Mouse (Mus musculus): ENCODE data around the gene Rab27a.
A peak's percentile ranks its signal among the peaks of the same experiment; 100 is the strongest.

The Rab27a gene

GRCm38 (mm10) chr9:73044146-73045079, at the start of gene Rab27a:
Gene Rab27a, plus strand, starts transcription at chr9:73044854.
- DNase-seq (ENCODE audit: low spot score) = peak; percentile 86

GRCm38 (mm10) chr9:72996167-72996566, 48.5 kb upstream of the Rab27a start:
- no peak for DNase-seq (ENCODE audit: low spot score)

- no peak for DNase-seq (ENCODE audit: low spot score)
These were observed 47.8 kb upstream of the Rab27a start for GRCm38 (mm10) chr9:72996806-72997205.

- DNase-seq (ENCODE audit: low spot score) = no peak
These were observed 44.2 kb upstream of the Rab27a start for GRCm38 (mm10) chr9:73000487-73000886.

- DNase-seq (ENCODE audit: low spot score) = no peak
These were observed 43.2 kb upstream of the Rab27a start for GRCm38 (mm10) chr9:73001314-73002011.

GRCm38 (mm10) chr9:73002177-73002576, 42.5 kb upstream of the Rab27a start:
- DNase-seq (ENCODE audit: low spot score) = no peak

- no peak for DNase-seq (ENCODE audit: low spot score)
These were observed 40.6 kb upstream of the Rab27a start for GRCm38 (mm10) chr9:73004076-73004475.

- no peak for DNase-seq (ENCODE audit: low spot score)
These were observed 39.5 kb upstream of the Rab27a start for GRCm38 (mm10) chr9:73005106-73005505.

- peak; percentile 18 for DNase-seq (ENCODE audit: low spot score)
These were observed 38.5 kb upstream of the Rab27a start for GRCm38 (mm10) chr9:73006175-73006574.

- no peak for DNase-seq (ENCODE audit: low spot score)
These were observed 36.3 kb upstream of the Rab27a start for GRCm38 (mm10) chr9:73008384-73008783.

- DNase-seq (ENCODE audit: low spot score) = no peak
These were observed 32.0 kb upstream of the Rab27a start for GRCm38 (mm10) chr9:73012629-73013028.

GRCm38 (mm10) chr9:73014724-73015123, 29.9 kb upstream of the Rab27a start:
- no peak for DNase-seq (ENCODE audit: low spot score)

- DNase-seq (ENCODE audit: low spot score) = no peak
These were observed 24.8 kb upstream of the Rab27a start for GRCm38 (mm10) chr9:73019841-73020240.

GRCm38 (mm10) chr9:73020566-73021097, 24.0 kb upstream of the Rab27a start:
- no peak for DNase-seq (ENCODE audit: low spot score)

GRCm38 (mm10) chr9:73025818-73026636, 18.6 kb upstream of the Rab27a start:
- DNase-seq (ENCODE audit: low spot score) = no peak

GRCm38 (mm10) chr9:73030443-73030842, 14.2 kb upstream of the Rab27a start:
- no peak for DNase-seq (ENCODE audit: low spot score)

- no peak for DNase-seq (ENCODE audit: low spot score)
These were observed 13.2 kb upstream of the Rab27a start for GRCm38 (mm10) chr9:73031421-73031820.

- no peak for DNase-seq (ENCODE audit: low spot score)
These were observed 11.2 kb upstream of the Rab27a start for GRCm38 (mm10) chr9:73033406-73033805.

- DNase-seq (ENCODE audit: low spot score) = peak; percentile 90
These were observed 5.3 kb upstream of the Rab27a start for GRCm38 (mm10) chr9:73039222-73039945.

- no peak for DNase-seq (ENCODE audit: low spot score)
These were observed 4.6 kb upstream of the Rab27a start, which contains the start of gene Pigb for GRCm38 (mm10) chr9:73040080-73040479. Gene Pigb, minus strand, starts transcription at chr9:73040378.

- DNase-seq (ENCODE audit: low spot score) = no peak
These were observed 550 bp downstream of the Rab27a start for GRCm38 (mm10) chr9:73045204-73045603.
